Mouse (Mus musculus) megakaryocyte, adult 5-6 weeks (primary cell): Measurements from ENCODE around the gene Ebi3. TPM values are rescaled to one million over a fixed set of nuclear protein-coding genes. Genes with fewer than 3 reads are reported as not detected.

Experiments
- ATAC-seq: 2 replicates; pipeline ENCODE4 v1.8.0; 2016; ENCODE audit warnings: mild to moderate bottlenecking, inconsistent platforms; ENCODE audit not compliant: poor library complexity, severe bottlenecking
- total RNA-seq, 2 experiments: library from RNA; stranded (forward) in 1 of 2; stranded (reverse) in 1 of 2; fragments of 153-499, 151-499 nt in 1 of 2; fragments of 221-1000, 200-1000 nt in 1 of 2; gene quantifications; 2 replicates each; pipeline versions ENCODE4 v1.2.3 to v1.2.4; 2015 to 2017

Gene Ebi3
- 31.8 and 36.1 TPM in 2 replicates for total RNA-seq (2015)
- 16.6 and 34.0 TPM in 2 replicates for total RNA-seq (2017)

- peak; percentile 92 for ATAC-seq
Measured at GRCm38 (mm10) chr17:55952447-55953027, at the start of gene Ebi3. Gene Ebi3 (plus strand): TSS chr17:55952640.

DNA sequence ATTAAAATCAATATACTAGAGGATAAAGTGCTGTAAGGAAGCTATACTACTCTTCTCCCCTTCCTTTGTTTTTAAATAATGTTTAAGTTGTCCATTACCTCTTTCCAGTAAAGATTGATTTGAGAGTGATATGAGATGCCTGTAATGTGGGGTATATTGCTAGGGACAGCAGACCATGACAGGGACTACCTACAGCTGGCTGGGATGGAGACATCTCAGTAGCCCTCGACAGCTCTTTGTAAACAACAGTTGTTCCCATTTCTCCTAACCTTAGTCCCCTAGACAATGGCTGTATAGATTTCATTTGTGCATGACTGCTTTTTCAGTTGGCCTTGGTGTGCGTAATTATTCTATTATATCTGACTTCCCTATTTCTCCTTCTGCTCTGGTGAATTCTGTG, 49.4 kb upstream of the Ebi3 start:
- no peak for ATAC-seq

DNA sequence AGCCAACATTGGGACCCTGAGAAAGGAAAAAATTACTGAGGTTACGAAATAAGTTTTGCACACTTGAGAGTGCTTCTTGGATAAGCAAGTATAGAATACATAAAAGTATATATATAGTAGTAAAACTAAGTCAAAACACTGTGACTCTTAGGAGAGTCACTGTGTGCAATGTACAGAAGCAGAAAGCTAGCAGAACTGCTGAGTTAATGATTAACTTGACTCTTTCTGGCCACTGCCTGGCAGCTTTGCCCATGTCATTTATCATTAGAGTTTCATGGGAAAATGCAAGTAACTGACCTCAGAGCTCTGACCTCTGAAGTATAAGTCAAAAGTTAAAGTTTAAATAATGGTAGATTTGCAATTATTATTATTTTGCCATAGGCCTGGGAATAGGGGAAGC, 48.8 kb upstream of the Ebi3 start:
- ATAC-seq = no peak

DNA sequence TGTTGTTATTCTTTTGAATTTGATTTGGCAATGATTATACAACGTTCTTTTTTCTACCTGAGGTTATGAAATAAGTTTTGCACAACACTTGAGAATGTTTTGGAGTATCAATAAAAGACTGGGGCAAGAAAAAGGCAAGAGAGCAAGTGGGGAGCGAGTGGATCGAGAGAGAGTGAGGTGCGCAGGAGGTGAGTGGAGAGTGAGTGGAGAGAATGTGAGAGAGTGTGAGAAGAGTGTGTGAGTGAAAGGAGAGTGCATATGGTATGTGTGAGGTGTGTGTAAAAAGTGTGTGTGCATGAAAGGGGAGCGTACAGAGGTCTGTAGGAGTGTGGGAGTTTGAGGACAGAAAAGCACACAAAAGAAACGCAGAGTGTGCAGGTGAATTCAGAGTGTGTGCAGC, 48.3 kb upstream of the Ebi3 start:
- ATAC-seq = no peak

DNA sequence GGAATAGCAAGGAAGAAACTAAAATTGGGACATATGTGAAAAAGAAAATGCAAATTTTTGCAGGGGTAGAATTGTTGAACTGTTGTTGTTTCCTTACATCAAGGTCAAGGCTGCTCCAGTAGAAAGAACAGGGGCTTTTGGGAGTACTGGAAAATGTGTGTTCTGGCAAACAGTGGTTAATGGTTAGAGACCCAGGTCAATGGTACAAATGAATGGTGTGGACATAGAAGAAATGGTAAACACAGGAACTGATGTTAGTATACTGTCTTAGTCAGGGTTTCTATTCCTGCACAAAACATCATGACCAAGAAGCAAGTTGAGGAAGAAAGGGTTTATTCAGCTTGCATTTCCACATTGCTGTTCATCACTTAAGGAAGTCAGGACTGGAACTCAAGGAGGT, 45.8 kb upstream of the Ebi3 start:
- no peak for ATAC-seq

DNA sequence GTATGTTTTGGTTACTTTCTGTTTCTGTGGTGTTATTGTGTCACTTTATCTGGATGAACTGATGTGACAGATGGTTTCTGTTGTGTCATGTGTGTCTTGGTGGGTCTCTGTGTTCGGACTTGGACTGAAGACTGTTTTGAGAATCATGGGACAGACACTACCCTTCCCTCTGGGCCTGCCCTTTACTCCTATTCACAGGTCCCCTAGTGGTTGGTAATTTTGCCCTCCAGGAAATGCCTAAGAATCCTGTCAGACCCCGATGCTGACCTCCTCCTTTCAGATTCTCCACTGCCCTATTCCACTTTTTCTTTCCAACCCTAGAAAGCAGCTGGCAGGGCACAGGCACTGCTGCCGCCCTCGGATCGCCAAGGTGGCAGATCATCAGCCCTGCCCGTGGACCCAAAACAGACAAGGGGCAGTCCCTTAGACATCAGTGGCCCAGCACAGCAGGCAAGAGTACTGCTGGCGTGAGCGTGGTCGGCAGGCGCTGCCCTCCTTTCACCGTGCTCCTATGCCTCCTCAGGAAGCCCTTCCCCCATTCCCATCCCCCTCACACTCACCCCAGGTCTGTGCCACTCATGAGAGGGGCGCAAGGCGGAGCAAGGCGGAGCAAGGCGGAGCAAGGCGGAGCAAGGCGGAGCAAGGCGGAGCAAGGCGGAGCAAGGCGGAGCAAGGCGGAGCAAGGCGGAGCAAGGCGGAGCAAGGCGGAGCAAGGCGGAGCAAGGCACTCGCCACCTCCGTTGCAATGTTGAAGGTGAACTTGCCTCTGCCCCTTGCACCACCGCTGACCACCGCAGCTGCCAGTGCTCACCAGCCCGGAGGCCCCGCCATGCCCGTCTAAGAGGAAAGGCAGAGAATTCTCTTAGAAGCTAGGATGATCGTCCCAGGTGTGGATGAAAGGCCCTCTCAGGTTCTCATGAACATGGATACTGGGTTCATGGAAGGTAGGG, 20.6 kb upstream of the Ebi3 start:
- peak; percentile 95 for ATAC-seq

DNA sequence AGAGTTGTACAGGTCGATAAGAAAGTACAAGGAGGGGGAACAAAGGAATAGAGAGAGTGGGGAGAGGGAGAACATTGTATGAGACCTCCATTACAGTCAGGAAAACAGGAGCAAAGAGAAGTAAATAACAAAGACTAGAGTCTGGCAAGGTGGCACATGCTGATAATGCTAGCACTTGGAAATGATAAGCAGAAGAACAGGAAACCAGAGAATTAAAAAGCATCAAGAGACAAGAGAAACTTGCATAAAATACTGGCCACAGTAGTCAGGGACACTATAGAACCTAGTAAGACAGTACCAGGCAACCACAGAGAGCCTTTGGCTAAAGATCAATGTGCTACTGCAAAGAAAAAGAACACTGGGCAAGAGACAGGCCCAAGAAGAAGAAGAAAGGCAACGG, 19.8 kb upstream of the Ebi3 start:
- no peak for ATAC-seq

GRCm38 (mm10) chr17:55933191-55933590, 19.2 kb upstream of the Ebi3 start:
- no peak for ATAC-seq

DNA sequence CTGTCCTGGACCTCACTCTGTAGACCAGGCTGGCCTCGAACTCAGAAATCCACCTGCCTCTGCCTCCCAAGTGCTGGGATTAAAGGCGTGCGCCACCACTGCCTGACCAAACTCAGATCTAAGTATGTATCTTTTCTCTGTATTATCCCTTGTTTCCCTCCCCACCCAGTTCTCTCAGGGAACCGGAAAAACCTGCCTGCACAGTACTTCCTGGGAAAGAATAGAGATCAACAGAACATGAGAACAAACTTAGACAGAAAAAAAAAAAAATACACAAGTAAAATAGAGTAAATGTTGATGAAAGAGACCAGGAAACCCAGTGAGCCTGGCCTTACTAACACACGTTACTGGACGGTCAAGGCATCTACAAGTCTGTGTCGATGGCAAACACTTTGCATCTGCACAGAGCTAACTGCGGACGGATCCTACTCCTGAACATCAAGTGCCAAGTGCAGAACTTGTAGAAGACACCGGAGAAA, 8.0 kb upstream of the Ebi3 start:
- peak; percentile 28; the same call in 1 of the 2 replicates for ATAC-seq

- peak; percentile 94 for ATAC-seq
Measured at GRCm38 (mm10) chr17:55944866-55945682, 7.4 kb upstream of the Ebi3 start.

DNA sequence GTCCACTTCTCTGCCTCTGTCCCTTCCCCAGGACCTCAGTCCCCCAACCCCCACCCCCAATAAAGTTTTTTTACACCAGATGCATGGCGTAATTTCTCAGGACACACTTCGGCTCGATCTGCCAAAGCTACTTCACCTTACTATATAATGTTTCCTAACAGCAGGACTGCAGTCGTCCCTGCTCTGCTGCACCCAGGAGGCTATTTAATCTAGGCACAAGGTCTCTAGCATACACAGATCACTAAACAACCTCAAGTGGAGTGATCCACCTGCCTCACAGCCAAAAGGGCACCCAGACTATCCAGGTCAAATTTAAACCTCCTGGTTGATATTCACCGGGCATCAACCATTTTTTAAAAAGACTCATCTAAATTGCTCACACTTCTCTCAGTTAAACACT, 6.7 kb upstream of the Ebi3 start:
- ATAC-seq = no peak

DNA sequence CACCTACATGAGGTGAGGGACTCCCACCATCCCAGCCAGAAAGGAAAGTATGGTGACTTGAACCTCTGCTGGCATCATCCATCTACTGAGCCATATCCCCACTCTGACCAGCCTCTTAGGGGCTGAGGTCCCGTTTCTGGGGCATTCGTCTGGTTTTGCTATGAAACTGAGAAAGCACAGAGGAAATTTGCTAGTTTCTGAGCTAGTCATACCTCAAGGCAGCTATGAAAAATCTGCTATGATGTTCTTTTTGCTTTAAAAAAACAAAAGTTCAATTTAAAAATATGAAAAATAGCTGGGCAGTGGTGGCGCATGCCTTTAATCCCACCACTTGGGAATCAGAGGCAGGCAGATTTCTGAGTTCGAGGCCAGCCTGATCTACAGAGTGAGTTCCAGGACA, 3.8 kb upstream of the Ebi3 start:
- no peak for ATAC-seq

DNA sequence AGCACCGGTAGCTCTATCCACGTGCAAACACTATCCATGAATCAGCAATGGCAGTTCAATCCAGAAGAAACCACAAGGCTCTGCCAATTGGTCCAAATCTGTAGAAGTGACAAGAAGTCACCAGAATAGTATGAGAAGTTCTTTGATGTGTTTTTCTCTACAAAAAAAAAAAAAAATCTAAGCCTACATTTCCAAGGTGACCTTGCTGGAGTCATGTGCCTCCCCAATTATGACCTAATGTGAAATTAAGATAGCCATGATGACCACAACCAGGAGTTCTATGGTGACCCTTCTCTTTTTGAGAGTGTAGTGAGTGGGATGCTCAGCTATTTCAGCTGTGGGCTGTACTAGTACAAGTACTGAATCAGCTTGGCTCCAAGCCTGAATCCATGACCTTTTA, 3.0 kb upstream of the Ebi3 start, which contains the start of gene Zfp119b:
TSS of gene Zfp119b (minus strand) at position 101 of the 400 bp plus-strand sequence.
- no peak for ATAC-seq

GRCm38 (mm10) chr17:55950601-55951000, 1.8 kb upstream of the Ebi3 start:
- ATAC-seq = no peak

- no peak for ATAC-seq
Measured at GRCm38 (mm10) chr17:55952041-55952440, 399 bp upstream of the Ebi3 start.

DNA sequence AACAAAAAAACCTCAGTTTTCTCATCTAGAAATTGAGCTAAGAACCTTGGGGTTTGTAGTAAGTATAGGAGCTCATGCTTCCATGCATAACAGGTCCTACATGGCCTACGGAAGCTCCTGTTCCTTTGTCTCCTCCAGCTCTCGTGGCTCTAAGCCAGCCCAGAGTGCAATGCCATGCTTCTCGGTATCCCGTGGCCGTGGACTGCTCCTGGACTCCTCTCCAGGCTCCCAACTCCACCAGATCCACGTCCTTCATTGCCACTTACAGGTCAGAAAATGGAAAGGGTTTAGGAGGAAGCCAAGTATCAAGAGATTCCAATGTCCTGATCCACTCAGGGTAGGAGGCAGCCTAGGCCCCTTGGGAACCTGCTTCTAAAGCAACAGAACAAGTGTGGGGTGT, 1.3 kb downstream of the Ebi3 start:
- no peak for ATAC-seq

GRCm38 (mm10) chr17:55954229-55954628, 1.8 kb downstream of the Ebi3 start:
- no peak for ATAC-seq

DNA sequence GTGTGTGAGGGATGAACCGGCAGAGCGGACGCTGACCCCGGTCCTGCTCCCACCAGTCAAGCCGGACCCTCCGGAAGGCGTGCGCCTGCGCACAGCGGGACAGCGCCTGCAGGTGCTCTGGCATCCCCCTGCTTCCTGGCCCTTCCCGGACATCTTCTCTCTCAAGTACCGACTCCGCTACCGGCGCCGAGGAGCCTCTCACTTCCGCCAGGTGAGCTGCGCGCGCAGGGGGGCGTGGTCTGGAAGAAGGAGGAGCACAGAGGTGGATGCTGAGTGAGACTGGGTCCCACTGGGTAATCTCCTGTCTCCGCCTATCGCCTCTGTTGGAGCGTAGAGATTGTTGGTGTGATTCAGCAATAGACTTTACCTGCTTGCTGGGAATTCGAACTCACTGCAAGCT, 3.7 kb downstream of the Ebi3 start:
- no peak for ATAC-seq

DNA sequence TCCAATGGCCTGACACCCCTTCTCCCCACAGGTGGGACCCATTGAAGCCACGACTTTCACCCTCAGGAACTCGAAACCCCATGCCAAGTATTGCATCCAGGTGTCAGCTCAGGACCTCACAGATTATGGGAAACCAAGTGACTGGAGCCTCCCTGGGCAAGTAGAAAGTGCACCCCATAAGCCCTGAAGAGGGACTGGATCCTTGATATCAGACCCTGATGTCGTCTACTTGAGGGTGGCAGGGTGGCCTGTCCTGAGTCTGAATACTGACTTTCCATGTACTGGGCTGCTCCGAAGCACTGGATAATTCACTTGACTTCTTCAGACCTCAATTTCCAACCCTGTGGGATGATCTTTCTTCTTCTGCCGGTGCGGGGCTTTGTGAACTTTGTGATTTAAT, 4.2 kb downstream of the Ebi3 start:
- ATAC-seq = no peak

DNA sequence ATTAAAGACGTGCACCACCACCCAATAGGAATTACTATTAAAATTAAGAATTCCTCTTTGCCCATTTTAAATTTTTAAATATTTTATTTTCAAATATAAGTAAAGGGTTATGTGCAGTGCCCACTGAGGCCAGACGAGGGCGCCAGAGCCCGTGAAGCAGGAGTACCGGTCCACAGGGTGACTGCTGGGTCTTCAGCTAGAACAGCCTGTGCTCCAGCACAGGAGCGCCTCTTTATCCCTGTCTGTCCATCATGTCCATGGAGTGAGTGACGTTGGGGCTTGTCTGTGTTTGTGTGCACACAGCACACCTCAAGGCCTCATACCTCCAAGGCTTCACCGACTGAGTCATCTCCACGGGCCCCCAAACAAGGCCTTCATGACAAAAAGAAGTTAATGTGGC, 4.7 kb downstream of the Ebi3 start:
- peak; percentile 36 for ATAC-seq
